Mouse (Mus musculus): ENCODE results near the gene Tpo. TPM values are rescaled to one million over a fixed set of nuclear protein-coding genes. Genes with fewer than 3 reads are reported as not detected.

Gene Tpo
- polyA plus RNA-seq, 1 experiment from 2014 or later, result 0.18 TPM

GRCm38 (mm10) chr12:30058044-30058443 is 74.4 kb downstream of the Tpo start:
- Histone ChIP-seq H3K27ac (ENCODE audit: low read length) (no peak overlapping the region), H3K4me1 (replicated peaks; ENCODE audit: control insufficient read depth, insufficient read depth, low read length) (no peaks in the 10 kb centered on the region), H3K4me3 (replicated peaks; ENCODE audit: low read length) (no peak overlapping the region), H3K36me3 (ENCODE audit: control insufficient read depth, insufficient read depth) (no peaks in the 10 kb centered on the region), H3K4me2 (ENCODE audit: low read length) (no peak overlapping the region), H3K9me3 (ENCODE audit: control insufficient read depth, low read length) (no peaks in the 10 kb centered on the region), H3K27me3 (replicated peaks; ENCODE audit: control insufficient read depth, insufficient read depth, low read length) (no peaks in the 10 kb centered on the region), H3K9ac (replicated peaks; ENCODE audit: low read depth, low read length) (no peak overlapping the region)
- WGBS, result 73% methylated on average over 6 of the region's 6 CpGs
- no peak for ATAC-seq

- Histone ChIP-seq H3K9me3 (ENCODE audit: control insufficient read depth, low read length) (no peaks in the 10 kb centered on the region), H3K4me1 (replicated peaks; ENCODE audit: control insufficient read depth, insufficient read depth, low read length) (no peaks in the 10 kb centered on the region), H3K36me3 (ENCODE audit: control insufficient read depth, insufficient read depth) (no peaks in the 10 kb centered on the region), H3K27me3 (replicated peaks; ENCODE audit: control insufficient read depth, insufficient read depth, low read length) (no peaks in the 10 kb centered on the region), H3K4me2 (ENCODE audit: low read length) (no peak overlapping the region), H3K27ac (ENCODE audit: low read length) (no peak overlapping the region), H3K9ac (replicated peaks; ENCODE audit: low read depth, low read length) (no peak overlapping the region), H3K4me3 (replicated peaks; ENCODE audit: low read length) (no peak overlapping the region)
- no peak for ATAC-seq
- WGBS, result 87% methylated on average over 11 of the region's 11 CpGs
Measured at GRCm38 (mm10) chr12:30054761-30055540, 77.5 kb downstream of the Tpo start.

GRCm38 (mm10) chr12:30050235-30050634 is 82.2 kb downstream of the Tpo start:
- H3K9me3 ChIP-seq (ENCODE audit: control insufficient read depth, low read length), result no peaks in the 10 kb centered on the region
- H3K36me3 ChIP-seq (ENCODE audit: control insufficient read depth, insufficient read depth), result no peaks in the 10 kb centered on the region
- H3K4me1 ChIP-seq (replicated peaks; ENCODE audit: control insufficient read depth, insufficient read depth, low read length), result no peaks in the 10 kb centered on the region
- no peak overlapping the region for H3K4me2 ChIP-seq (ENCODE audit: low read length)
- H3K9ac ChIP-seq (replicated peaks; ENCODE audit: low read depth, low read length), result no peak overlapping the region
- H3K27ac ChIP-seq (ENCODE audit: low read length), result no peak overlapping the region
- no peak overlapping the region for H3K4me3 ChIP-seq (replicated peaks; ENCODE audit: low read length)
- ATAC-seq, result peak; percentile 64; the same call in 1 of the 2 replicates
- no peaks in the 10 kb centered on the region for H3K27me3 ChIP-seq (replicated peaks; ENCODE audit: control insufficient read depth, insufficient read depth, low read length)
- WGBS, result 14% methylated on average over 4 of the region's 4 CpGs

GRCm38 (mm10) chr12:30049818-30050217 is 82.6 kb downstream of the Tpo start:
- no peak overlapping the region for H3K4me3 ChIP-seq (replicated peaks; ENCODE audit: low read length)
- WGBS, result 83% methylated on average over 9 of the region's 9 CpGs
- H3K27me3 ChIP-seq (replicated peaks; ENCODE audit: control insufficient read depth, insufficient read depth, low read length), result no peaks in the 10 kb centered on the region
- no peaks in the 10 kb centered on the region for H3K4me1 ChIP-seq (replicated peaks; ENCODE audit: control insufficient read depth, insufficient read depth, low read length)
- ATAC-seq, result no peak
- H3K27ac ChIP-seq (ENCODE audit: low read length), result no peak overlapping the region
- no peaks in the 10 kb centered on the region for H3K9me3 ChIP-seq (ENCODE audit: control insufficient read depth, low read length)
- no peak overlapping the region for H3K4me2 ChIP-seq (ENCODE audit: low read length)
- no peak overlapping the region for H3K9ac ChIP-seq (replicated peaks; ENCODE audit: low read depth, low read length)
- no peaks in the 10 kb centered on the region for H3K36me3 ChIP-seq (ENCODE audit: control insufficient read depth, insufficient read depth)

GRCm38 (mm10) chr12:30048848-30049247 is 83.6 kb downstream of the Tpo start:
- no peak for ATAC-seq
- Histone ChIP-seq H3K36me3 (ENCODE audit: control insufficient read depth, insufficient read depth) (no peaks in the 10 kb centered on the region), H3K27me3 (replicated peaks; ENCODE audit: control insufficient read depth, insufficient read depth, low read length) (no peaks in the 10 kb centered on the region), H3K4me3 (replicated peaks; ENCODE audit: low read length) (no peak overlapping the region), H3K9me3 (ENCODE audit: control insufficient read depth, low read length) (no peaks in the 10 kb centered on the region), H3K4me2 (ENCODE audit: low read length) (no peak overlapping the region), H3K9ac (replicated peaks; ENCODE audit: low read depth, low read length) (no peak overlapping the region), H3K4me1 (replicated peaks; ENCODE audit: control insufficient read depth, insufficient read depth, low read length) (no peaks in the 10 kb centered on the region), H3K27ac (ENCODE audit: low read length) (no peak overlapping the region)
- WGBS, result 79% methylated on average over 5 of the region's 6 CpGs

GRCm38 (mm10) chr12:30040150-30040549 is 92.3 kb downstream of the Tpo start:
- Histone ChIP-seq H3K27ac (ENCODE audit: low read length) (no peak overlapping the region), H3K4me3 (replicated peaks; ENCODE audit: low read length) (no peak overlapping the region), H3K9me3 (ENCODE audit: control insufficient read depth, low read length) (no peaks in the 10 kb centered on the region), H3K4me2 (ENCODE audit: low read length) (no peak overlapping the region), H3K9ac (replicated peaks; ENCODE audit: low read depth, low read length) (no peak overlapping the region), H3K27me3 (replicated peaks; ENCODE audit: control insufficient read depth, insufficient read depth, low read length) (no peaks in the 10 kb centered on the region), H3K4me1 (replicated peaks; ENCODE audit: control insufficient read depth, insufficient read depth, low read length) (peaks cover 3% of the 10 kb centered on the region; the same call in 1 of the 2 replicates), H3K36me3 (ENCODE audit: control insufficient read depth, insufficient read depth) (no peaks in the 10 kb centered on the region)
- no peak for ATAC-seq
- WGBS, result 29% methylated on average over 4 of the region's 4 CpGs

- Histone ChIP-seq H3K9me3 (ENCODE audit: control insufficient read depth, low read length) (no peaks in the 10 kb centered on the region), H3K9ac (replicated peaks; ENCODE audit: low read depth, low read length) (no peak overlapping the region), H3K4me2 (ENCODE audit: low read length) (no peak overlapping the region), H3K4me1 (replicated peaks; ENCODE audit: control insufficient read depth, insufficient read depth, low read length) (peaks cover 3% of the 10 kb centered on the region; the same call in 1 of the 2 replicates), H3K4me3 (replicated peaks; ENCODE audit: low read length) (no peak overlapping the region), H3K36me3 (ENCODE audit: control insufficient read depth, insufficient read depth) (no peaks in the 10 kb centered on the region), H3K27me3 (replicated peaks; ENCODE audit: control insufficient read depth, insufficient read depth, low read length) (no peaks in the 10 kb centered on the region), H3K27ac (ENCODE audit: low read length) (no peak overlapping the region)
- peak; percentile 45; the same call in 1 of the 2 replicates for ATAC-seq
- WGBS, result 53% methylated on average over 4 of the region's 4 CpGs
Measured at GRCm38 (mm10) chr12:30039565-30039964, 92.9 kb downstream of the Tpo start.

- Histone ChIP-seq H3K4me3 (replicated peaks; ENCODE audit: low read length) (no peak overlapping the region), H3K36me3 (ENCODE audit: control insufficient read depth, insufficient read depth) (no peaks in the 10 kb centered on the region), H3K27ac (ENCODE audit: low read length) (no peak overlapping the region), H3K4me1 (replicated peaks; ENCODE audit: control insufficient read depth, insufficient read depth, low read length) (peaks cover 3% of the 10 kb centered on the region; the same call in 1 of the 2 replicates), H3K27me3 (replicated peaks; ENCODE audit: control insufficient read depth, insufficient read depth, low read length) (no peaks in the 10 kb centered on the region), H3K4me2 (ENCODE audit: low read length) (no peak overlapping the region), H3K9ac (replicated peaks; ENCODE audit: low read depth, low read length) (no peak overlapping the region), H3K9me3 (ENCODE audit: control insufficient read depth, low read length) (no peaks in the 10 kb centered on the region)
- WGBS, result 19% methylated on average over 4 of the region's 4 CpGs
- ATAC-seq, result peak; percentile 90
Measured at GRCm38 (mm10) chr12:30036569-30037055, 95.8 kb downstream of the Tpo start.

GRCm38 (mm10) chr12:30035841-30036568 is 96.4 kb downstream of the Tpo start:
- ATAC-seq, result no peak
- Histone ChIP-seq H3K9ac (replicated peaks; ENCODE audit: low read depth, low read length) (no peak overlapping the region), H3K27me3 (replicated peaks; ENCODE audit: control insufficient read depth, insufficient read depth, low read length) (no peaks in the 10 kb centered on the region), H3K9me3 (ENCODE audit: control insufficient read depth, low read length) (no peaks in the 10 kb centered on the region), H3K4me1 (replicated peaks; ENCODE audit: control insufficient read depth, insufficient read depth, low read length) (peaks cover 3% of the 10 kb centered on the region; the same call in 1 of the 2 replicates), H3K4me3 (replicated peaks; ENCODE audit: low read length) (no peak overlapping the region), H3K27ac (ENCODE audit: low read length) (no peak overlapping the region; the same call in 1 of the 2 replicates), H3K36me3 (ENCODE audit: control insufficient read depth, insufficient read depth) (no peaks in the 10 kb centered on the region), H3K4me2 (ENCODE audit: low read length) (no peak overlapping the region)

Data from forebrain, embryonic 16.5 days (tissue).